Mouse (Mus musculus) C2C12 (cell line): ENCODE data around the gene Marveld3.

Experiments used
- CEBPB ChIP-seq: IDR thresholded peaks from one replicate; pipeline ENCODE4 v1.6.1; 2011; ENCODE audit warnings: low read depth, mild to moderate bottlenecking, control low read depth, moderate library complexity
- CTCF ChIP-seq: IDR thresholded peaks from one replicate; pipeline ENCODE4 v1.5.1; 2011; ENCODE audit not compliant: control insufficient read depth, insufficient read depth, insufficient read length
- FOSL1 ChIP-seq: IDR thresholded peaks from one replicate; pipeline ENCODE4 v1.8.0; 2011; ENCODE audit warnings: mild to moderate bottlenecking, low read length; ENCODE audit not compliant: poor library complexity, insufficient read depth, severe bottlenecking
- MAX ChIP-seq: IDR thresholded peaks from one replicate; pipeline ENCODE4 v1.6.1; 2011; ENCODE audit warnings: mild to moderate bottlenecking, control low read depth
- MYOD1 ChIP-seq: IDR thresholded peaks from one replicate; pipeline ENCODE4 v1.6.1; 2011; ENCODE audit warnings: low read depth; ENCODE audit not compliant: control insufficient read depth, insufficient read length
- USF1 ChIP-seq: IDR thresholded peaks from one replicate; pipeline ENCODE4 v1.6.1; 2011; ENCODE audit warnings: low read depth, mild to moderate bottlenecking, control low read depth, moderate library complexity

DNA sequence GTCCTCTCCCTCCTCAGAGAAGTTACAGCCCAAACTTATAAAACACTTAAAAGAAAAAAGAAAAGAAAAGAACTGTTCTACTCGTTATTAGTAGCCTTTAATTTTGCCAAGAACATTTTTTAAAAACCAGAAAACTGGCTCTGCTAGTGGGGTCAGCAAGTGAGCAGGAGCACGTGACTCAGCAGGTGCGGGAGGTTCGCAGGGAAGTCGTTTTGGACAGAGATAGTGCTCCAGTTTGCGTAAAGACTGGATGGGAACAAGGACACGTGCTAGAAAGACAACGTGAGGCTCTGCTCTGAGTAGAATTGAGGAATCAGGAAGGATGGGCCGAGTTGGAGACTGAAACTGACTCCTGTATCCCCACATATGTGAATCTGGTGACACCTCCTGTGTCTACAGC lies 893 bp upstream of the Marveld3 start:
- TF ChIP-seq CTCF (no peak), MAX (no peak), USF1 (no peak), FOSL1 (no peak), MYOD1 (no peak), CEBPB (no peak)
